Mouse (Mus musculus): ENCODE measurements around the gene Actr8. TPM values are rescaled to one million over a fixed set of nuclear protein-coding genes. Genes with fewer than 3 reads are reported as not detected.
A peak's percentile ranks its signal among the peaks of the same experiment; 100 is the strongest.

Actr8 gene
- 10 to 100 TPM; 28.1 to 29.8 TPM for total RNA-seq (2021)
- long read RNA-seq, experiment 1, transcript Actr8-201 (13 exons, 2,119 nt): major isoform, 20 of 25 reads
- long read RNA-seq, experiment 1, partial matches to known transcripts: 2 of 25 reads
- long read RNA-seq, experiment 1, other reads (novel, unspliced or antisense): 1 of 25 reads
- long read RNA-seq, experiment 2, transcript Actr8-201 (13 exons, 2,119 nt): major isoform, 27 of 30 reads
- long read RNA-seq, experiment 2, partial matches to known transcripts: 1 of 30 reads
- long read RNA-seq, experiment 2, other reads (novel, unspliced or antisense): 1 of 30 reads

DNA sequence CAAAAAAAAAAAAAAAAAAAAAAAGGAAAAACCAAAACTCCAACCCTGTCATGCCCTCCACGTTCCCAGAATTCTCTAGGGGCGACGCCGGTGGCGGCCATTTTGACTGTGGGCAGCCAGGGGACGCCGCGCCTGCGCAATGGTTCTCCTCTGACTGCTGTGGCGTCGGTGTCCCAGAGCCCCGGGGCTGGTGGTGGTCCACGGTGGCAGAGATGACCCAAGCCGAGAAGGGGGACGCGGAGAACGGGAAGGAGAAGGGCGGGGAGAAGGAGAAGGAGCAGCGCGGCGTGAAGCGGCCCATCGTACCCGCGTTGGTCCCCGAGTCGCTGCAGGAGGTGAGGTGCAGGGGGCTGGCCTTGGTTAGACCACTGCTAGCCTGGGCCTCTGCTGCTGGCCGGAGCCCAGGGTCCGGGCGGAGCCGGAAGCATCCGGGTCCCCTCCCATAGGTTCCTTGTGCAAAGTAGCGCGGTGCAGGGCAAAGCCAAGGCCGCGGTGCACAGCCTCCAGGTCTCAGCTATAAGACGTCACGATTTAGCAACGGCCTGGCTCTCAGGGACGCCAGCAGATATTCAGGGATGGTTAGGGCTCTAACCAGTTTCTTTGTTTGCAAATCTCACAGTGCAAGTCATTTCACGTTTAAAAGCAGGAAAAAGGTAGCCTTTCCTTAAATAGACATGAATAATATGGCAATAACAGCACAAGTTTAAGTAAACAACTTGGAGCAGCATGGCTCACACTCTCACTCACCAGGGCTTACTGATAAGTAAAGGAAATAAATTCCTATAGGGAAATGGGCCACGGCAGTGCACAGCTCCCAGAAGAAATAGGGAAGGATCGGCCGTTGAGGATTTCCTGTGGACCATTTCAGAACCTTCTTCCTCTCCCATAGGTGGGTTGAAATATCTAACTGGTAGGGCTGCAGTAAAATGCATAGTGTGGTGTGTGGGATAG, at the start of gene Actr8:
Gene Actr8, plus strand, starts transcription at position 84 of the 951 bp plus-strand sequence.
- DNase-seq: peak; percentile 92

DNA sequence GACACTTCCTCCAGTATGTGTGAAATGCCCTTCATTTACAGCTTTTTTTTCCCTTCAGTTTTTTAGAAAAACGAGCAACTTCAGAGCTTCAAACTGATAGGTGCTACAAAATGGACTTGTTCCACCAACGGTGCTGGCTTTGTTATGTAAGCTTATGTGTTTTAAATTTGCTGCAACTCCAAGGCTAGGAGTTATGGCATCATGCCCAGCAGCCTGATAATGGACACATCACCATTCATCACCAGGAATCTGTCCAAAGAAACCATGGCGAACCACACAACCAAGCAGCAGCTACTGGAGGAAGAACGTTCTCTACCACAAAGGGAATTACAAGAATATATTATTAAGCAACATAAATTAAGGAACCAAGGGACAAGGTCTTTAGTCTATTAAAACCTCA, 49.2 kb upstream of the Actr8 start:
- no peak for DNase-seq

DNA sequence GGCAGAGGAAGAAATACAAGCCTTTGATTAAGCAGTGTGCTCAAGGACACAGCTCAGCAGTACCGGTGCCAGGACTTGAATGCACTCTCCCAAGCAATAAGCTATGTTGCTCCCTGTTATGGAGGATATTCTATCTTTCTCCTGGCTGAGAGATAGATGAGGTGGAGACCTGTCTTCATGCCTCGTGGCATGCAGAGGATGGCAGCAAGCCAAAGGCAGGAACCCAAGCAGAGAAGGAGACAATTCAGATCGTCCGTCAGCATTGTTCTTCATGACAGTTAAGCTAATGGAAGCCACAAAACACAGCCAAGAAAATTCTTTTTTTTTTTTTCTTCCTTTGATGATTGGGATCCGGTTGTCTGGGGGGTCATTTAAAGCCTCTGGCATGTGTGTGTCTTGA, 42.6 kb upstream of the Actr8 start:
- DNase-seq: no peak

DNA sequence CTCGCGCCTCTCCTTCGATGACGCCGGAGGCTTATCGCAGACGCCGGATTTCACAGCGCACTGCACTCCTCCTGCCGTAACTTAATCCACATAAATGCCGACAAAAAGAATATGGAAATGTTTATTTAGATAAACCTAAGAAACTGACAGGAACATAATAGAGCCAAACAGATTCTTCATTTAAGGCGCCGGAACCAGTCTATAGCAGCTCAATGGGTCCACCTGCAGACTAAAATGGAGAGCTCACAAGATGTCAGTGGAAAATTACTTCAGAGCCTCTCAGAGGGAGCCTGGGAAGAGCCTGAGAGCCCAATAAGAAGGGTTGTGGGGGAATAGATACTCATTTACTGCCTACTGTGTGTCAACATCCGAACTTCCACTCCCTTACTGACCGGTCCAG, 40.7 kb upstream of the Actr8 start:
- DNase-seq: no peak

DNA sequence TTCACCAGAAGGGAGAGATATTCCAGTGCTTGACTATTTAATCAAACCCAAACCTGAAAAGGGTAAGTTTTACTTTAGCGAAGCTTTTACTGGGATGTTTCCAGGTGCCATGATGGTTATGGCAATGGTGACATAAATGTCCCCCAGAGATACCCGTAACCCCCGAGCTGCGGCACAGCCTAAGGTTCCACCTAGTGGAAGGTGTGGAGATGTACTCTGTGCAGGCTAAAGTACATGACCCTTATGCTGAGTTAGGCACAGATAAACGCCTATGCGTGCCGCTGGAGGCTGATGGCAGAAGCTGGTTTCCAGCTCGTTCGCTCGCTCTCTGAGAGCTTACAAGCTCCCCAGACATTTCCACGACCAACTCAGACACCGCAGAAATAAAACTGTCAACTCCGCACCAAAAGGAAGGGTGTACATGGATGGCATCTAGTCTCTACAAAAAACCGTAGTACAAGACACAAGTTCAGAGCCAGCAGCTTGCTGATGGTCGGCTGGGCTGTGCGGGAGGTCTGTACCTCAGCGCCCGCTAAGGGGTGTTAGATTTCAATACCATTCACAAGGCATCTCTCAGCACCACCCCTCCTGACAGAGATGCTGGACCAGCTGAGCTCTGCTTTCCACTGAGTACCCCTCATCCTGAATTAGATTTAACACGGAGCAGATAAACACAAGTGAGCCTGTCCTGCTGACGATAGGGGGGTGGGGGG, 38.4 kb upstream of the Actr8 start:
- DNase-seq: no peak

DNA sequence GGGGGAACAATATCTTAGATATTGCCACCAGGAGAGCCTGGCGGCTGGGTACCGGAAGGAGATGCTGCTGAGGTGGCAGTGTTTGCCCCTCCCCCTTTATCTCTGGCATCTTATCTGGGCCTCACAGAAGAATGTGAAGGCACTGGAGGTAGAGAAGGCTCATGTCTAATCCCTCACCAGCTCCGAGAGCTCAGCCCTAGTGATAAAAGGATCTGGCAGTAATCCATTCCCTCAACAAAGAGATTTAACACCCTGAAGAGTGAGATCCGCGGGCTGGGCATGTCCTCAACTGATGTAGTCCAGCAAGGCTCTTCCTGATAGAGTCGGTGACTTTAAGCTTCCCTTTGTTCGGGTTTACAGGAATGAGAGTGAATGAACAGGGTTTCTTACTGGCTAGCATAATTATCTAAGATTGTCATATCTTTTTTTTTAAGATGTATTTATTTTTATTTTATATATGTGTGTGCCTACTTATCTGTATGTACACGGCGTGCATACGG, 37.8 kb upstream of the Actr8 start:
- no peak for DNase-seq

DNA sequence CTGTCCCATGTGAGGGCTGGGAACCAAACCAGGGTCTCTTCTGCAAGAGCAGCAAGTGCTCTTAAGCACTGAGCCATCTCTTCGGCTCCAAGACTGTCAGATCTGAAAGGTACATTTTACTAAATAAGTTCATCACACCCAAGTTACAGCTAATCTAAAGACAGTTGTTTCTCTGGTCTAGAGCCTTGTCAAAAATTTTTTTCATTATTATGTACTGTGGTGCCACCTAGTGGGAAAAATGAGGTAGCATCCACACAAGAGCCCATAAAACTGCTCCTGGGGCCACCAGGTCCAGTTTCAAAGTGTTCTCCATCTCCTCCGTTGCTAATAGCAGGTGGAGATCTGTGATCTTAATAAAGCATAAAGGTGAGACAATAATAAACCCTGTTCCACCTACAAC, 37.3 kb upstream of the Actr8 start:
- no peak for DNase-seq

DNA sequence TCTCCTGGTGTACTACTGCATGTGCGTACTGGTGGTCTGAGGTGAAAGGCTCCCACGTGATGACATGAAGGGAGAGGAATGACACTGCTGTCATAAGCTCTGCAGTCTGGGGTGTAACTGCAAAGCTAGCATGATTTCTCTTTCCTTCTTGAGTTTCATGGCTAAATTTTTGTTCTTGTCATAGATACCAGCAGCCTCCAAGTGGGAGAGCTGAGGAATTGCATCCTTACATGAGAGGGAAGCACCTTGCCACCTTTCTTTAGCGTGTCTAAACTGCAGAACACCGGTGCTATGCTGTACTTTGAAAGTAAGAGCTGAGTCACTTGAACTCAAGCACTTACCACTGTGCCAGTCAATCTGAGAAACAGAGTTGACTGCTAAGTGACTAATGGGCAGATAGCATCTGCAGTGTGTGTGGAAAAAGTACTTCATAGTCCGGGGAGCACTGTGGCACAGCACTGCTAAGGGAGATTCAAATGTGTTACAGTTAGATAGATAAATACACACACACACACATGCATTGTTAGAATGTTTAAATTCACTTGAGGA, 31.3 kb upstream of the Actr8 start:
- DNase-seq: no peak

DNA sequence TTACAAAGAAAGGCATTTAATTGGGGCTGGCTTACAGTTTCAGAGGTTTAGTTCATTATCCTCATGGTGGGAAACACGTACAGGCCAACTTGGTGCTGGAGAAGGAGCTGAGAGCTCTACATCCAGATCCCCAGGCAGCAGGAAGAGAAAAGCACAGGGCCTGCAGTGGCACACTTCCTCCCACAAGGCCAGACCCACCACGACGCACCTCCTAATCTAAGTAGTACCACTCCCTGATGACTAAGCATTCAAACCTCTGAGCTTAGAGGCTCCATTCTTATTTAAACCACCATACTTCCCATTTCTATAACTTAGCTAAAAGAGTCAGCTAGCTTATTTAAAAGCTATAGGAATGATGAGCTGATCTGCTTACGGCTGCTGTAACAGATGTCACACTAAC, 27.3 kb upstream of the Actr8 start:
- DNase-seq: no peak

DNA sequence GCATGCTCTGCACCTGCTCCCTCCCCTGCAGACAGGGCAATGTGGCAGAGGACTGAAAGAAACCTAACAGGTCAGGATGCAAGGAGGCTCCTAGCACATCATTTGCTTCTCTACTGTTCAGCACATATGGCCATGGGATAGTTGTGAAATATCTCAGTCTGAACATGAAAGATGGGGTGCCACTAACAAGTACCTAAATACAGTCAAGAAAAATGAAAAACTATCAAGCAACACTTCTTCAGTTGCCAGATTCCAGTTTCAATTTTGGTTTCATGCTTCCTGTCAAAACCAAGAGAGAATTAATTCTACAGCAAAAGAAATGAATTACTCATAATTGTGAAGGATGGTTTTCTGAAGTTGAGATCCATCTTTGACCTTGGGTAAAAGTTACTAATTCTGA, 20.7 kb upstream of the Actr8 start:
- no peak for DNase-seq

DNA sequence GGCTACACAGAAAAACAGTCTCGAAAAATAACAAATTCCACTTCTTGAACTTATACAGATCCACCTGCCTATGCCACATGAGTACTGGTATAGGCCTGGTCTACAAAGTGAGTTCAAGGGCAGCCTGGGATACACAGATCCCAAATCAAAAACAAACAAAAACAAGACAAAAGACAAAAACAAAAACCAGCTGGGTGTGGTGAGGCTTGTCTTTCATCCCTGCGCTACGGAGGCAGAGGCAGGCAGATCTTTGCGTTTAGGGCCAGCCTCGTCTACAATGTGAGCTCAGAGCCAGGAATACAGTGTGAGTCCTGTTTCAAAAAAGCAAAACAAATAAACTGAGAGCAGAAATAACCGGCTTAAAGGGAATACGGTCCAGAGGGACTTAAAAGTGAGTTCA, 10.5 kb upstream of the Actr8 start:
- no peak for DNase-seq

DNA sequence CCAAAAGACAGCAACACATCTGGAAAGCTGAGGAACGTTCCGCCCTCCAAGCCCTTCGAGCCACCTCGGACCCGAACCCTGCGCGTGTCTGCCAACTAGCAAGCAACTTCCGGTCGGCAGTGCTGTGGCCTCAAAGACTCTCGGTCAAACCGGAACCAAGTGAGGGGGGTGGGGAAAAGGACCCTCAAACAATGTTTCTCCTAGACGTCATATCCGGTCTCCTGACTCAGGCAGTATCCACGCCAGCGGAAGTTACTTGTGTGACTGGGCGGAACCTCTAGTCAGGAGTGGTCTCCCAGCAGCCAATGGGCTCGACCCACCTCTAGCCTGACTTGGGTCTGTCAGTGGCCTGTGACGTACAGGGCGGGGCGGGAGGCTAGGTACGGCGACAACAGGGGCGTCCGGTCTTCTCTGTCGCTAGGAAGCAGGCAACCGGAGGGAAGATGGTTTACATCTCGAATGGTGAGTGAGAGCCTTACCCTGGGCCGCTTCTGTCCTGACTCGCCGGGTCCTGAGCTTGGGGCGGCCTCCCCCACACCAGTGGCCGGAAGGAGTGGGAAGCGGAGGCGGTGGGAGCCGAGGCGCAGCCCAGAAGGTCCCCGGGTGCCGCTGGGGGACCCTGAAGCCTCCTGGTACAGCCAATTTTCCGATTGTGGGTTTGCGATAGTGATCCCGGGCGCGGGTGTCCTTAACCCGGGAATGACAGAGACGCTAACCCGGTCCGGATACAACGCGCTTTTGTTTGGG, 9.9 kb upstream of the Actr8 start, which contains the start of gene Selenok:
Gene Selenok, plus strand, starts transcription at position 234 of the 747 bp plus-strand sequence.
- DNase-seq: peak; percentile 95

DNA sequence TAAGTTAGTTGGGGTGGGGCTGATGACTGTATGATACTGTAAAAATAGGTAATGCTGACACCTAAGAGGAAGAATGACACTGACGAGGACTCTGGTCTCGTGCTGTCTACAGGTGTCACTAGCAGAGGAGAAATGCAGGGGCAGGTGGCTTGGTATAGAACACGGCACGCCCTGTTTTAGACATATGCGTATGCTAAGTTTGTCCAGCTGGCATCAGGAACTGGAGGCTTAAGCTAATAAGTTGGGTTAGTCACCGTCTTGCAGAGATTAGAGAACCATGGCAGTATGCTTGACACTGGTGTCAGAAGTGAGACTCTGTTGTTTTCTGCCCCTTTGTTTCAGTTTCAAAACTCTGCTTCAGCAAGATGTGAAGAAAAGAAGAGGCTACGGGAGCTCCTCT, 6.7 kb upstream of the Actr8 start:
- no peak for DNase-seq

DNA sequence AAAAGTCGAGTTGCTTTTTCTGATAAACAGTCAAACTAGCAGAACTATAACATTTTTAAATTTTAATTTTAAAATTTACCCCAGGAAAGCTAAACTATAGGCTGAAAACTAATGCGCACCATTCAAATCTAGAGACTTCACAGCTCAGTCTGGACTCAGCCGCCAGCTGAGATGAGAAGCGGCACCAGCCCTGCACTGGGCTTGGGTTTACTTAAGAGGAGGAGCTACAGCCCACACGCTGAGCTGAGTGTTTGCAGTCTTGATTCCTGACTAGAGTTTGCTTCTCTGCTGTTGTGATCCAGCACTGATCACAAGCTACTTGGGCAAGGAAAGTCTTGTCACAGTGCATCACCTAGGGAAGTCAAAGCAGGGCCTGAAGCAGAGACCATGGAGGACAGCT, 6.1 kb upstream of the Actr8 start:
- no peak for DNase-seq

DNA sequence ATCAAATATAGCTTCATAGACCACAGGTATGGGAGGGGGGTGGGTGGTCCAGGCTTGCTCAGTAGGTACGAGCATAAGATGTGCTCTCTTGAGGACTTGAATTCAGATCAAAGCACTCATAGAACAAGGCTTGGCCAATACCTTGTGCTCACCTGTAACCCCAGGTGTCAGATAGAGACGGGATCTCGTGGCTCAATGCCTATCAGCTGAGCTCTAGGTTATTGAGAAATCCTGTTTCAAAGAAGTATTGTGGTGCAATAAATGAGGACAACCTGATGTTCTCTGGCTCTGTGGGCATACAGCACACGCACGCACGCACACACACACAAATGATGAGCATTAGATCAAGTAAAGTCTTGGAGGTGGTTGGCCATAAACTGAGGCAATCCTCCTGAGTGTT, 1.2 kb upstream of the Actr8 start:
- no peak for DNase-seq

DNA sequence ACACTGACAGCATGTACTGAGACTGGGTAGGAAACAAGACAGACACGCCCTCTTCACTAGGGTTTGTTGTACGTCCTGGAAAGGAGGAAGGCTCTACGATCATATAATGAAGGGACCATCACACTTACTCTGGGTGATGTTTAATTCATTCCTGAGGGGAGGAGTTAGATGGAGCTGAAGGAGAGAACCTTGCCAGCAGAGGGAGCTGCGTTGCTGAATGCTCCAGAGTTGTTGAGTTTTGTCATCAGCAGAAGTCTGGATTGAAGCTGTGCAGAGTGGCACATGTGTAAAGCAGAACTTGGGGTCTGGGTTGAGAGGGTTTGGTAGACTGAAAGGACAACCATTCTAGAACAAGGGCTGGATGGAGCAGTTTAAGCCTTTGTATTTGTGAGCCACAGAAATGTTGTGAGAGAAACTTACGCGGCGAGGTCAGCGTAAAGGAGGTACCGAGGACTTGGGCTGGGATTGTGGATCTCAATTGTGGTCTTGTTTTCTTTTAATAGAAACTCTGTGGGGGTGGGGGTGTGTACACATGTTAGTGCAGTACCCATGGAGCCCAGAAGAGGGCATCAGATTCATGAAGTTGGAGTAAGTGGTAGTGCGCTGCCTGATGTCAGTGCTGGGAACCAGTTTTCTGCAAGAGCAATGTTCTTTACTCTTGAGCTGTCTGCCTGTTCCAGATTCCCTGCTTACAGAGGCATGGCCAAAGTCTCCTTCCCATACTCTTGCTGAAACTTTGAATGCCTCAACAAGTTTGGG, 2.5 kb downstream of the Actr8 start:
- DNase-seq: no peak

DNA sequence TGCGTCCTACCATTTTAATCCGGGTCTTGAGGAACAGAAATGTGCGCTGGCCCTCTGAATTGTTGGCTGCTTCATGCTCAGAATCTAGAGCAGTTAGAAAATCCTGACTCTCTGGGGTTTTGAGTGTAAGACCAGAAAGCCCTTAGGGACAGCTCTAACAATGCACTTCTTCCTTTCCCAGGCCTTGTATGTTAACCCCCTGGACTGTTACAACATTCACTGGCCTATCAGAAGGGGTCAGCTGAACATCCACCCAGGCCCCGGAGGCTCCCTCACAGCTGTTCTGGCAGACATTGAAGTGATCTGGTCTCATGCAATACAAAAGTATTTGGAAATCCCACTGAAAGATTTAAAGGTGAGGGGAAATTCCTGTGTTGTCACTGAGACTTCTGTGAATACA, 8.0 kb downstream of the Actr8 start:
- DNase-seq: no peak

DNA sequence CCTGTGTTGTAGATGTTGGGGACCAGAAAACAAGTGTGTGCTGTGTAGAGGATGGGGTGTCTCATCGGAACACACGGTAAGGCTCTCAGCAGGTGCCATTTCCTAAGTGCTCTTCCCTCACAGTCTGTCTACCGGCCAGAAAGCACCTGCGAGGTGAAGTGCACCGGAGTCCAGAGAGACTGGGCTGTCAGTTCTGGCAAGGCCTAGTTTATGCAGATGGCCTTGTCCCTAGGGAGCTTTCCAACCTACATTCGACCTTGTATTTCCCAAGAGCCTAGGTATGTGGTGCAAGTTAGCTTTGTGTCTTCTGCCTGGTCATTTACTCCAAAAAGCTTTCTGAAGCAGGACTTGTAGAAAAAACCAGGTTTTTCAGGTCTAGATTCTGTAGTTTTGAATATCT, 9.1 kb downstream of the Actr8 start:
- DNase-seq: no peak

DNA sequence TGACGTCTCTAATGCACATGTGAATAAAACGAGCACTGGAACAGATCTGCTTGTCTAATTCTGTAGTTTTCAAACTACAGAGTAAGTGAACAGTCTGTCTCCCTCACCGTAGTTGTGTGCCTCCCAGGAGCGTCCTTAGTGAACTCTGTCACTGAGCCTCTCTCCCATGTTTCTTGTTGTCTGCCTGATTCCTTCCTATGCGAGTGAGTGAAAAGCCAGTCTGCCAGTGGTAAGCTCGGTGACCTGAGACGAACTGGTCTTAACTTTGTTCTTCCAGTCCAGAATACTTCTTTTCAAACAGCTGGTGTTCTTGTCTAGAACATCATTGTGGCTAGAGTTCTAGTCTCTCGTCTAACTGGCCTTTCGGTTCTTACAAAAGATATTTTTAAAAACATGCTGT, 9.6 kb downstream of the Actr8 start:
- DNase-seq: no peak

DNA sequence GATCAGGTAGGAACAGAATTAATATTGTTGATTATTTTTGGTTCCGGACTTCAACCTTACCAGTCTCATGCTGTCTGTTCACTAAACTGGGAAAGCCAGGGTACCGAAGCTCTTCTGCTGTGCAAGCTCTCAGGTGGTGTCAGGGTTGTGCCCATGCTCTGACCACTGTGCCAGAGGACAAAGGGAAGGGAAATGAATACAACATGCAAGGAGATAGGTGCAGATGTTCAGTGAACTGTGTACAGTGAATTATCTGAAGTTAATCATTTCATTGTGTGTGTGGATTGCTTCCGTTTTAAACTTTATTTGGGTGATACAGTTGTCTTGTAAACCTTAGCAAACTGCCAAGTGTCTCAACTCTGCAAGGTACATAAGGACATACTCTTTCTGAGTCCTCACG, 10.2 kb downstream of the Actr8 start:
- DNase-seq: no peak

DNA sequence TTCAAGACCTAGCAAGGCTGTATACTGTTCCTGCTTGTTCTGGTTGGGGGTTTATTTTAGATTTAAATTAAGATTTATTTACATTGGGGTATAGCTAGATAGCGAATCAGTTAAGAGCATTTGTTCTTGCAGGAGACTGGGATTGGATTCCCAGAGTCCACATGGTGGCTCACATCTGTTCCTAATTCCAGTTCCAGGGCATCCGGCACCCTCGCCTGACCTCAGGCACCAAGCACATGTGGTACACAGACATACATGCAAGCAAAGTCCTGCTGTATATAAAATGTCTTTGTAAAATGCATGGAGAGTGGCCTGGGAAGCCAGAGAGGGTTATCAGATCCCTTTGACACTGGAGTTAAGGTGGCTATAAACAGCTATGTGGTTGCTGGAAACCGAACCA, 16.8 kb downstream of the Actr8 start:
- no peak for DNase-seq

Data from gastrocnemius, postnatal 25 days (tissue).